In genomic region chr19:6233647-6234046, GRCm38 (mm10) we compare ENCODE assay signal across 11 mouse cellular contexts. TPM values are rescaled to one million over a fixed set of nuclear protein-coding genes. Genes with fewer than 3 reads are reported as not detected.
DNase-seq lines count a peak whose midpoint lies in the region; ATAC-seq and TF ChIP-seq lines count a peak whose summit lies in the region.
"Had no signal": no experiment of that assay in that cellular context is flagged by ENCODE, and none has a peak within 500 bp of the region (broad histone marks: within the 10 kb centered on the region; RNA-seq: fewer than 3 reads in every experiment).

No protein-coding gene starts in this region.

- H3K36me3 ChIP-seq in heart, embryonic 13.5 days, result peaks cover 50% of the 10 kb centered on the region
- peaks cover 41% of the 10 kb centered on the region for H3K36me3 ChIP-seq in heart, embryonic 10.5 days
- H3K36me3 ChIP-seq in midbrain, embryonic 12.5 days, result peaks cover 45% of the 10 kb centered on the region
- H3K36me3 ChIP-seq in midbrain, embryonic 13.5 days, result peaks cover 50% of the 10 kb centered on the region
- no peaks in the 10 kb centered on the region for H3K36me3 ChIP-seq in kidney, adult 2 months (ENCODE audit: control insufficient read depth, insufficient read depth, low read length)
- peaks cover 48% of the 10 kb centered on the region for H3K36me3 ChIP-seq in limb, embryonic 15.5 days

- peak overlapping the region; percentile 94 for H3K9ac ChIP-seq in heart, embryonic 13.5 days
- H3K9ac ChIP-seq in midbrain, embryonic 12.5 days (replicated peaks), result peak overlapping the region; percentile 81; the same call in 1 of the 2 replicates
- no peak overlapping the region for H3K9ac ChIP-seq in midbrain, embryonic 13.5 days (replicated peaks)
- 0 out of 2 replicates have a peak overlapping the region, but pooled peaks have one; percentile 12 for H3K9ac ChIP-seq in limb, embryonic 15.5 days

- H3K27me3 ChIP-seq in heart, embryonic 13.5 days (replicated peaks), result no peaks in the 10 kb centered on the region
- no peaks in the 10 kb centered on the region for H3K27me3 ChIP-seq in heart, embryonic 10.5 days (ENCODE audit: insufficient read depth, poor library complexity, severe bottlenecking)
- H3K27me3 ChIP-seq in midbrain, embryonic 12.5 days, result no peaks in the 10 kb centered on the region
- H3K27me3 ChIP-seq in midbrain, embryonic 13.5 days, result no peaks in the 10 kb centered on the region
- no peaks in the 10 kb centered on the region for H3K27me3 ChIP-seq in kidney, adult 2 months (replicated peaks; ENCODE audit: control insufficient read depth, insufficient read depth, low read length)
- H3K27me3 ChIP-seq in limb, embryonic 15.5 days, result no peaks in the 10 kb centered on the region

- peaks cover 25% of the 10 kb centered on the region for H3K4me1 ChIP-seq in heart, embryonic 13.5 days
- peaks cover 20% of the 10 kb centered on the region for H3K4me1 ChIP-seq in heart, embryonic 10.5 days
- peaks cover 19% of the 10 kb centered on the region for H3K4me1 ChIP-seq in midbrain, embryonic 12.5 days
- H3K4me1 ChIP-seq in midbrain, embryonic 13.5 days (replicated peaks), result peaks cover 22% of the 10 kb centered on the region
- H3K4me1 ChIP-seq in kidney, adult 2 months (ENCODE audit: control insufficient read depth, insufficient read depth, low read length), result no peaks in the 10 kb centered on the region
- peaks cover 18% of the 10 kb centered on the region for H3K4me1 ChIP-seq in limb, embryonic 15.5 days

- H3K4me2 ChIP-seq in heart, embryonic 13.5 days, result peak overlapping the region; percentile 88; the same call in 1 of the 2 replicates
- H3K4me2 ChIP-seq in midbrain, embryonic 12.5 days (replicated peaks), result no peak overlapping the region
- no peak overlapping the region for H3K4me2 ChIP-seq in midbrain, embryonic 13.5 days (replicated peaks)
- H3K4me2 ChIP-seq in limb, embryonic 15.5 days, result no peak overlapping the region

- no peak for TF ChIP-seq POLR2A in kidney, adult 2 months (IDR thresholded peaks at IDR 0.05; ENCODE audit: low read depth, low read length)

- H3K4me3 ChIP-seq in heart, embryonic 13.5 days, result no peak overlapping the region; the same call in 1 of the 2 replicates
- no peak overlapping the region for H3K4me3 ChIP-seq in heart, embryonic 10.5 days
- H3K4me3 ChIP-seq in midbrain, embryonic 12.5 days, result no peak overlapping the region
- H3K4me3 ChIP-seq in midbrain, embryonic 13.5 days (replicated peaks), result no peak overlapping the region
- no peak overlapping the region for H3K4me3 ChIP-seq in kidney, adult 2 months (ENCODE audit: insufficient read depth, low read depth, low read length)
- H3K4me3 ChIP-seq in limb, embryonic 15.5 days, result no peak overlapping the region

- WGBS in heart, embryonic 13.5 days, result 86% methylated on average over 16 of the region's 16 CpGs
- WGBS in heart, embryonic 10.5 days, result 89% methylated on average over 16 of the region's 16 CpGs
- 86% methylated on average over 16 of the region's 16 CpGs for WGBS in midbrain, embryonic 12.5 days
- WGBS in midbrain, embryonic 13.5 days, result 86% methylated on average over 16 of the region's 16 CpGs
- 47% methylated on average over 16 of the region's 16 CpGs for WGBS in kidney, adult 2 months
- WGBS in limb, embryonic 15.5 days, result 91% methylated on average over 16 of the region's 16 CpGs

- DNase-seq in heart, embryonic 10.5 days (ENCODE audit: low spot score), result no peak
- peak; percentile 43 for DNase-seq in kidney, adult 2 months
- no peak for DNase-seq in B cell, adult 2 months
- DNase-seq: gastrocnemius, adult 2 months; midbrain, embryonic 14.5 days had no signal

- no peak overlapping the region for H3K27ac ChIP-seq in heart, embryonic 13.5 days (replicated peaks)
- H3K27ac ChIP-seq in heart, embryonic 10.5 days, result no peak overlapping the region
- no peak overlapping the region for H3K27ac ChIP-seq in midbrain, embryonic 12.5 days (replicated peaks)
- no peak overlapping the region for H3K27ac ChIP-seq in midbrain, embryonic 13.5 days
- no peak overlapping the region for H3K27ac ChIP-seq in kidney, adult 2 months (ENCODE audit: insufficient read depth, low read depth, low read length)
- H3K27ac ChIP-seq in limb, embryonic 15.5 days, result no peak overlapping the region
- H3K27ac ChIP-seq: gastrocnemius, adult 2 months had no signal

- H3K9me3 ChIP-seq in heart, embryonic 13.5 days, result no peaks in the 10 kb centered on the region
- H3K9me3 ChIP-seq in heart, embryonic 10.5 days, result no peaks in the 10 kb centered on the region
- no peaks in the 10 kb centered on the region for H3K9me3 ChIP-seq in midbrain, embryonic 12.5 days
- H3K9me3 ChIP-seq in midbrain, embryonic 13.5 days, result no peaks in the 10 kb centered on the region
- H3K9me3 ChIP-seq in limb, embryonic 15.5 days, result no peaks in the 10 kb centered on the region

- no peak for TF ChIP-seq CTCF in kidney, adult 2 months (conservative IDR thresholded peaks at IDR 0.05; ENCODE audit: insufficient read depth, insufficient read length, low read depth, low read length)

- ATAC-seq in heart, embryonic 13.5 days (ENCODE audit: extremely low read depth, insufficient number of reproducible peaks, low FRiP score, low TSS enrichment), result no peak
- no peak for ATAC-seq in midbrain, embryonic 12.5 days (ENCODE audit: low FRiP score, low read depth)
- ATAC-seq in midbrain, embryonic 13.5 days, result no peak
- ATAC-seq in limb, embryonic 15.5 days (ENCODE audit: insufficient number of reproducible peaks, low FRiP score, low TSS enrichment, low read depth), result no peak

RNA-seq across cellular contexts. Expression of gene Ppp2r5b, which starts 2.0 kb away (rescaled TPM):
- 20.7 and 21.2 TPM in 2 replicates for polyA plus RNA-seq in heart, embryonic 13.5 days (2015; fragmentation: Nextera tagmentation; extraction: Ambion mirVana)
- 21.2 and 25.7 TPM in 2 replicates for polyA plus RNA-seq in heart, embryonic 10.5 days (2016; fragmentation: Nextera tagmentation; extraction: Ambion mirVana)
- 61.3 and 66.1 TPM in 2 replicates for polyA plus RNA-seq in midbrain, embryonic 12.5 days (2016; fragmentation: Nextera tagmentation; extraction: Ambion mirVana)
- polyA plus RNA-seq in midbrain, embryonic 13.5 days (2015; fragmentation: Nextera tagmentation; extraction: Ambion mirVana), result 78.4 and 84.8 TPM in 2 replicates
- 32.1 and 36.5 TPM in 2 replicates for polyA plus RNA-seq in kidney, adult 2 months (2012; rRNA removed)
- 26.1 and 30.0 TPM in 2 replicates for polyA plus RNA-seq in limb, embryonic 15.5 days (2015; fragmentation: Nextera tagmentation; extraction: Ambion mirVana)

RNA-seq across cellular contexts. Expression of gene Gpha2, which starts 7.5 kb away (rescaled TPM):
- polyA plus RNA-seq in heart, embryonic 13.5 days (2015; fragmentation: Nextera tagmentation; extraction: Ambion mirVana), result 0.34 TPM in 1 of 2 replicates, not detected in the other
- 0.24 TPM in 1 of 2 replicates, not detected in the other for polyA plus RNA-seq in heart, embryonic 10.5 days (2016; fragmentation: Nextera tagmentation; extraction: Ambion mirVana)
- polyA plus RNA-seq in midbrain, embryonic 12.5 days (2016; fragmentation: Nextera tagmentation; extraction: Ambion mirVana), result 0.74 TPM in 1 of 2 replicates, not detected in the other
- polyA plus RNA-seq in midbrain, embryonic 13.5 days (2015; fragmentation: Nextera tagmentation; extraction: Ambion mirVana), result not detected in 2 replicates
- polyA plus RNA-seq in kidney, adult 2 months (2012; rRNA removed), result 0.16 and 0.65 TPM in 2 replicates
- polyA plus RNA-seq in limb, embryonic 15.5 days (2015; fragmentation: Nextera tagmentation; extraction: Ambion mirVana), result 1.8 and 2.1 TPM in 2 replicates
- polyA plus RNA-seq: liver, adult 2 months; midbrain, embryonic 14.5 days had no signal

RNA-seq across cellular contexts. Expression of gene Atg2a, which starts 7.8 kb away (rescaled TPM):
- polyA plus RNA-seq in heart, embryonic 13.5 days (2015; fragmentation: Nextera tagmentation; extraction: Ambion mirVana), result 6.5 and 7.1 TPM in 2 replicates
- polyA plus RNA-seq in heart, embryonic 10.5 days (2016; fragmentation: Nextera tagmentation; extraction: Ambion mirVana), result 10.8 and 11.6 TPM in 2 replicates
- 13.6 and 14.2 TPM in 2 replicates for polyA plus RNA-seq in midbrain, embryonic 12.5 days (2016; fragmentation: Nextera tagmentation; extraction: Ambion mirVana)
- polyA plus RNA-seq in midbrain, embryonic 13.5 days (2015; fragmentation: Nextera tagmentation; extraction: Ambion mirVana), result 11.4 and 12.4 TPM in 2 replicates
- polyA plus RNA-seq in kidney, adult 2 months (2012; rRNA removed), result 27.4 and 33.2 TPM in 2 replicates
- polyA plus RNA-seq in limb, embryonic 15.5 days (2015; fragmentation: Nextera tagmentation; extraction: Ambion mirVana), result 8.6 and 9.0 TPM in 2 replicates

RNA-seq across cellular contexts. Expression of gene Ehd1, which starts 42.9 kb away (rescaled TPM):
- 70.0 and 72.4 TPM in 2 replicates for polyA plus RNA-seq in heart, embryonic 13.5 days (2015; fragmentation: Nextera tagmentation; extraction: Ambion mirVana)
- 89.6 and 101 TPM in 2 replicates for polyA plus RNA-seq in heart, embryonic 10.5 days (2016; fragmentation: Nextera tagmentation; extraction: Ambion mirVana)
- polyA plus RNA-seq in midbrain, embryonic 12.5 days (2016; fragmentation: Nextera tagmentation; extraction: Ambion mirVana), result 90.8 and 96.9 TPM in 2 replicates
- 89.7 and 93.8 TPM in 2 replicates for polyA plus RNA-seq in midbrain, embryonic 13.5 days (2015; fragmentation: Nextera tagmentation; extraction: Ambion mirVana)
- polyA plus RNA-seq in kidney, adult 2 months (2012; rRNA removed), result 224 and 317 TPM in 2 replicates
- polyA plus RNA-seq in limb, embryonic 15.5 days (2015; fragmentation: Nextera tagmentation; extraction: Ambion mirVana), result 93.6 and 103 TPM in 2 replicates

RNA-seq across cellular contexts. Expression of gene Majin, which starts 49.5 kb away (rescaled TPM):
- polyA plus RNA-seq in heart, embryonic 13.5 days (2015; fragmentation: Nextera tagmentation; extraction: Ambion mirVana), result not detected in 2 replicates
- not detected in 2 replicates for polyA plus RNA-seq in heart, embryonic 10.5 days (2016; fragmentation: Nextera tagmentation; extraction: Ambion mirVana)
- not detected in 2 replicates for polyA plus RNA-seq in midbrain, embryonic 12.5 days (2016; fragmentation: Nextera tagmentation; extraction: Ambion mirVana)
- not detected in 2 replicates for polyA plus RNA-seq in midbrain, embryonic 13.5 days (2015; fragmentation: Nextera tagmentation; extraction: Ambion mirVana)
- 0.16 and 0.28 TPM in 2 replicates for polyA plus RNA-seq in kidney, adult 2 months (2012; rRNA removed)
- 0.19 TPM in 1 of 2 replicates, not detected in the other for polyA plus RNA-seq in limb, embryonic 15.5 days (2015; fragmentation: Nextera tagmentation; extraction: Ambion mirVana)
- polyA plus RNA-seq: embryonic facial prominence, embryonic 11.5 days; liver, adult 2 months; midbrain, embryonic 14.5 days had no signal
